8 mouse cellular contexts compared by ENCODE assay signal in the genomic region with DNA sequence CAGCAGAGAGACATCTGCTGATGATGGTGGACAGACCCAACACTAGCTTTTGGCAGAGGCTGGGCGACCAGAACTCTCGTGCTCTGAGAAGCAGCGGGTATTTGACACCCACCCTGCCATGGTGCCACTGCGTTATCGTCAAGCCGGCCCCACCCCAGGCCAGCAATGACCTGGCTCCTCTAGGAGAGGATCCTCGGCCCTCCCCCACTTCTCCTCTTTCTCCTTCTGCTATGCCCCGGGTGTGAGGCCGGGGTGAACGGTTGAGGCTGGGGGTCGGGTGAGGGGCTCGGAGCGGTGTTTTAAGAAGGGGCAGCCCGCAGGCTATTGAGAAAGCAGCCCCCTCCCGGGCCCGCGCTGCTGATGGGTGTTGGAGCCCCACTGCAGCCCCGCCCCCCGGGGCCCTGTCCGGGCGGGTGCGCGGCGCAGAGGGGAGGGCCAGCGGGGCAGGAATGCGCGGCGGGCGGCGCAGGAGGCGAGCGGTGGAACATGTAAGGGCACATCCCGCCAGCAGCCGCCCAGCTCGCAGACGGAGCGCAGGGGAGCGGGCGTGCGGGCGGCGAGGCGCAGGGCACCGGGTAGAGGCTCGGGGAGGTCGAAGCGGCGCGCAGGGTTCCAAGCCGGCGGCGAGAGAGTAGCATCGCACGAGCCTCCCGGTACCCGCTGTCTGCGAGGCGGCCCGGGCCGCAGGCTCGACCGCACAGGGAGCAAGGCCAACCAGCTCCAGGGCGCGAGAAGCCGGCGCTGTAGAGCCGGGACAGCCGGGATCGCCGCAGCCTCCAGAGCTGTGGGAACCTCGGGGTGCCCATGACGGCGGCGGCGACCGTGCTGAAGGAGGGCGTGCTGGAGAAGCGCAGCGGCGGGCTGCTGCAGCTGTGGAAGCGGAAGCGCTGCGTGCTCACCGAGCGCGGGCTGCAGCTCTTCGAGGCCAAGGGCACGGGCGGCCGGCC. TPM values are rescaled to one million over a fixed set of nuclear protein-coding genes. Genes with fewer than 3 reads are reported as not detected.
A peak's percentile ranks its signal among the peaks of the same experiment; 100 is the strongest.
DNase-seq lines count a peak whose midpoint lies in the region; ATAC-seq lines count a peak whose summit lies in the region.

Phlda3 (plus strand) TSS at position 475 of the 947 bp plus-strand sequence.

- H3K27ac ChIP-seq in embryonic facial prominence, embryonic 14.5 days (replicated peaks; ENCODE audit: low read depth, low read length) = peak within 1 kb of the TSS; percentile 90
- peak within 1 kb of the TSS; percentile 96 for H3K27ac ChIP-seq in heart, embryonic 12.5 days (ENCODE audit: poor library complexity, severe bottlenecking)
- H3K27ac ChIP-seq in kidney, embryonic 16.5 days (ENCODE audit: low read length) = peak within 1 kb of the TSS; percentile 85
- no peak within 1 kb of the TSS for H3K27ac ChIP-seq in liver, embryonic 13.5 days
- 0 out of 2 replicates have a peak within 1 kb of the TSS, but pooled peaks have one; percentile 50 for H3K27ac ChIP-seq in neural tube, embryonic 11.5 days (ENCODE audit: low read depth, low read length)

- H3K27me3 ChIP-seq in embryonic facial prominence, embryonic 14.5 days (replicated peaks; ENCODE audit: control insufficient read depth, insufficient read depth, low read length) = no peaks in the 10 kb centered on the region
- no peaks in the 10 kb centered on the region for H3K27me3 ChIP-seq in heart, embryonic 12.5 days (replicated peaks)
- no peaks in the 10 kb centered on the region for H3K27me3 ChIP-seq in kidney, embryonic 16.5 days (ENCODE audit: insufficient read depth, low read length)
- peaks cover 51% of the 10 kb centered on the region for H3K27me3 ChIP-seq in liver, embryonic 13.5 days
- H3K27me3 ChIP-seq in neural tube, embryonic 11.5 days (ENCODE audit: control insufficient read depth, insufficient read depth, low read length) = 0 out of 2 replicates have a peak, but pooled peaks cover 2% of the 10 kb centered on the region

- no peaks in the 10 kb centered on the region for H3K9me3 ChIP-seq in embryonic facial prominence, embryonic 14.5 days (ENCODE audit: control insufficient read depth, low read length)
- H3K9me3 ChIP-seq in heart, embryonic 12.5 days (replicated peaks) = no peaks in the 10 kb centered on the region
- H3K9me3 ChIP-seq in kidney, embryonic 16.5 days (ENCODE audit: low read length) = no peaks in the 10 kb centered on the region
- H3K9me3 ChIP-seq in liver, embryonic 13.5 days (replicated peaks) = no peaks in the 10 kb centered on the region
- H3K9me3 ChIP-seq in neural tube, embryonic 11.5 days (ENCODE audit: control insufficient read depth, low read length) = no peaks in the 10 kb centered on the region

- WGBS in embryonic facial prominence, embryonic 14.5 days = under 1% methylated on average over 28 of the region's 90 CpGs
- WGBS in heart, embryonic 12.5 days = under 1% methylated on average over 90 of the region's 90 CpGs
- under 1% methylated on average over 88 of the region's 90 CpGs for WGBS in kidney, embryonic 16.5 days
- under 1% methylated on average over 88 of the region's 90 CpGs for WGBS in liver, embryonic 13.5 days (ENCODE audit: insufficient replicate concordance)
- WGBS in neural tube, embryonic 11.5 days = under 1% methylated on average over 82 of the region's 90 CpGs

- peaks cover 34% of the 10 kb centered on the region for H3K4me1 ChIP-seq in embryonic facial prominence, embryonic 14.5 days (ENCODE audit: control insufficient read depth, insufficient read depth, low read length)
- H3K4me1 ChIP-seq in heart, embryonic 12.5 days (replicated peaks) = peaks cover 63% of the 10 kb centered on the region
- H3K4me1 ChIP-seq in kidney, embryonic 16.5 days (ENCODE audit: insufficient read depth, low read length) = peaks cover 68% of the 10 kb centered on the region
- H3K4me1 ChIP-seq in liver, embryonic 13.5 days (replicated peaks) = peaks cover 37% of the 10 kb centered on the region
- peaks cover 16% of the 10 kb centered on the region for H3K4me1 ChIP-seq in neural tube, embryonic 11.5 days (ENCODE audit: control insufficient read depth, insufficient read depth, low read length)

- peaks cover 18% of the 10 kb centered on the region for H3K36me3 ChIP-seq in embryonic facial prominence, embryonic 14.5 days (ENCODE audit: control insufficient read depth, insufficient read depth, low read length)
- peaks cover 18% of the 10 kb centered on the region for H3K36me3 ChIP-seq in heart, embryonic 12.5 days
- peaks cover 15% of the 10 kb centered on the region; the same call in 1 of the 2 replicates for H3K36me3 ChIP-seq in kidney, embryonic 16.5 days (ENCODE audit: insufficient read depth, low read length)
- H3K36me3 ChIP-seq in liver, embryonic 13.5 days = peaks cover 4% of the 10 kb centered on the region; the same call in 1 of the 2 replicates
- peaks cover 5% of the 10 kb centered on the region for H3K36me3 ChIP-seq in neural tube, embryonic 11.5 days (ENCODE audit: control insufficient read depth, insufficient read depth, low read length)

- H3K4me3 ChIP-seq in embryonic facial prominence, embryonic 14.5 days (ENCODE audit: low read depth, low read length) = peak within 1 kb of the TSS; percentile 81
- peak within 1 kb of the TSS; percentile 79 for H3K4me3 ChIP-seq in heart, embryonic 12.5 days
- H3K4me3 ChIP-seq in kidney, embryonic 16.5 days (ENCODE audit: low read length) = peak within 1 kb of the TSS; percentile 74
- H3K4me3 ChIP-seq in liver, embryonic 13.5 days (replicated peaks) = peak within 1 kb of the TSS; percentile 64
- peak within 1 kb of the TSS; percentile 64 for H3K4me3 ChIP-seq in neural tube, embryonic 11.5 days (ENCODE audit: low read depth, low read length)

- ATAC-seq in embryonic facial prominence, embryonic 14.5 days (ENCODE audit: low read depth) = peak; percentile 93
- peak; percentile 88 for ATAC-seq in heart, embryonic 12.5 days (ENCODE audit: insufficient number of reproducible peaks, low FRiP score)
- peak; percentile 84 for ATAC-seq in kidney, embryonic 16.5 days (ENCODE audit: low FRiP score, low TSS enrichment)
- ATAC-seq in liver, embryonic 13.5 days (ENCODE audit: low read depth) = peak; percentile 80
- ATAC-seq in neural tube, embryonic 11.5 days (ENCODE audit: insufficient read depth, low FRiP score, low TSS enrichment) = peak; percentile 78

- H3K4me2 ChIP-seq in embryonic facial prominence, embryonic 14.5 days (ENCODE audit: low read depth, low read length) = peak within 1 kb of the TSS; percentile 73
- H3K4me2 ChIP-seq in heart, embryonic 12.5 days = peak within 1 kb of the TSS; percentile 92
- peak within 1 kb of the TSS; percentile 84 for H3K4me2 ChIP-seq in kidney, embryonic 16.5 days (replicated peaks; ENCODE audit: low read depth, low read length)
- H3K4me2 ChIP-seq in liver, embryonic 13.5 days = peak within 1 kb of the TSS; percentile 90
- peak within 1 kb of the TSS; percentile 97 for H3K4me2 ChIP-seq in neural tube, embryonic 11.5 days (ENCODE audit: low read depth)

- H3K9ac ChIP-seq in embryonic facial prominence, embryonic 14.5 days (ENCODE audit: low read depth, low read length) = peak within 1 kb of the TSS; percentile 94
- peak within 1 kb of the TSS; percentile 97 for H3K9ac ChIP-seq in heart, embryonic 12.5 days
- H3K9ac ChIP-seq in kidney, embryonic 16.5 days (replicated peaks; ENCODE audit: low read length) = peak within 1 kb of the TSS; percentile 96
- H3K9ac ChIP-seq in liver, embryonic 13.5 days = peak within 1 kb of the TSS; percentile 70
- peak within 1 kb of the TSS; percentile 83 for H3K9ac ChIP-seq in neural tube, embryonic 11.5 days (ENCODE audit: low read length)

- peak; percentile 63 for DNase-seq in A20 (ENCODE audit: low read depth, low spot score)
- DNase-seq in adrenal gland, adult 8-10 months = peak; percentile 69
- DNase-seq in embryonic facial prominence, embryonic 14.5 days (ENCODE audit: low spot score) = peak; percentile 90
- DNase-seq in liver, embryonic 13.5 days = peak; percentile 79
- peak; percentile 76 for DNase-seq in neural tube, embryonic 11.5 days (ENCODE audit: low spot score)
- peak; percentile 82 for DNase-seq in testis, postnatal 14 days (ENCODE audit: low spot score)

RNA-seq across cellular contexts. Expression of gene Phlda3, which starts in this region (rescaled TPM):
- total RNA-seq in adrenal gland, adult 8-10 months (2022) = 10 to 100 TPM; 33.0 to 80.7 (median 38.4) TPM
- 80.1 and 90.4 TPM in 2 replicates for polyA plus RNA-seq in embryonic facial prominence, embryonic 14.5 days (2014; fragmentation: Nextera tagmentation; extraction: Ambion mirVana)
- 73.0 and 74.1 TPM in 2 replicates for polyA plus RNA-seq in heart, embryonic 12.5 days (2016; fragmentation: Nextera tagmentation; extraction: Ambion mirVana)
- polyA plus RNA-seq in kidney, embryonic 16.5 days (2015; fragmentation: Nextera tagmentation; extraction: Ambion mirVana) = 79.6 and 87.5 TPM in 2 replicates
- 5.7 and 7.1 TPM in 2 replicates for polyA plus RNA-seq in liver, embryonic 13.5 days (2015; fragmentation: Nextera tagmentation; extraction: Ambion mirVana)
- 22.6 and 24.3 TPM in 2 replicates for polyA plus RNA-seq in neural tube, embryonic 11.5 days (2014; fragmentation: Nextera tagmentation; extraction: Ambion mirVana)
